Mouse (Mus musculus): Measurements from ENCODE around the gene Sp1.

- no peak for TF ChIP-seq CTCF (IDR thresholded peaks at IDR 0.05; ENCODE audit: low read depth)
- no peak for TF ChIP-seq EP300 (IDR thresholded peaks at IDR 0.05; ENCODE audit: low read depth)
Measured at GRCm38 (mm10) chr15:102446448-102446847, 40.5 kb downstream of the Sp1 start.

Data from heart, postnatal 0 days (tissue).